Mouse (Mus musculus) lung, embryonic 14.5 days (tissue): ENCODE data around the gene Card11. TPM values are rescaled to one million over a fixed set of nuclear protein-coding genes. Genes with fewer than 3 reads are reported as not detected.
A peak's percentile ranks its signal among the peaks of the same experiment; 100 is the strongest.

Experiments used
- ATAC-seq: fragments of 200-750 bp; cut with Nextera tagmentation; 2 replicates; pipeline ENCODE4 v1.8.0; 2017; ENCODE audit warnings: mild to moderate bottlenecking, moderate TSS enrichment, moderate library complexity; ENCODE audit not compliant: insufficient read depth
- DNase-seq: peaks from one replicate; pipeline ENCODE4 v3.0.0-alpha.2; 2015
- H3K27ac ChIP-seq: fragments of 300-500 bp; sonication (generic); 2 replicates; pipeline ENCODE4 v1.5.1; 2014; ENCODE audit warnings: low read depth, mild to moderate bottlenecking, moderate library complexity
- H3K27me3 ChIP-seq: fragments of 300-500 bp; sonication (generic); 2 replicates; pipeline ENCODE4 v1.6.1; 2014; ENCODE audit warnings: low read length, control low read depth; ENCODE audit not compliant: insufficient read depth
- H3K36me3 ChIP-seq: fragments of 300-500 bp; sonication (generic); 2 replicates; pipeline ENCODE4 v1.6.1; 2014; ENCODE audit warnings: control low read depth; ENCODE audit not compliant: insufficient read depth
- H3K4me1 ChIP-seq: fragments of 300-500 bp; sonication (generic); 2 replicates; pipeline ENCODE4 v1.6.1; 2014; ENCODE audit warnings: antibody characterized with exemption, control low read depth; ENCODE audit not compliant: insufficient read depth
- H3K4me2 ChIP-seq: fragments of 300-500 bp; sonication (generic); 2 replicates; pipeline ENCODE4 v1.6.1; 2014; ENCODE audit warnings: mild to moderate bottlenecking
- H3K4me3 ChIP-seq: fragments of 300-500 bp; sonication (generic); 2 replicates; pipeline ENCODE4 v1.5.1; 2014; ENCODE audit warnings: low read depth, low read length
- H3K9ac ChIP-seq: fragments of 300-500 bp; sonication (generic); 2 replicates; pipeline ENCODE4 v1.6.1; 2014
- H3K9me3 ChIP-seq: fragments of 300-500 bp; sonication (generic); 2 replicates; pipeline ENCODE4 v1.6.1; 2016; ENCODE audit warnings: low read depth, low read length, control low read depth
- CTCF ChIP-seq: IDR thresholded peaks from 2 replicates; pipeline ENCODE4 v1.5.1; 2016; ENCODE audit warnings: antibody characterized with exemption, low read depth
- WGBS: fragments of 180-500 bp; shearing (Covaris S2); extraction: QIAGEN DNeasy Blood & Tissue Kit; methylation state at CpG from one replicate; pipeline ENCODE4 v1.1.7; 2014; 5-methylcytosine and 5-hydroxymethylcytosine counted together
- polyA plus RNA-seq: library from polyadenylated mRNA; unstranded; fragments of >200 nt; fragmentation: Nextera tagmentation; extraction: Ambion mirVana; gene quantifications from 2 replicates; pipeline ENCODE4 v1.2.1, GENCODE M21; 2014

Card11 gene
- polyA plus RNA-seq, 1 experiment from 2014 or later: 0.25 TPM

DNA sequence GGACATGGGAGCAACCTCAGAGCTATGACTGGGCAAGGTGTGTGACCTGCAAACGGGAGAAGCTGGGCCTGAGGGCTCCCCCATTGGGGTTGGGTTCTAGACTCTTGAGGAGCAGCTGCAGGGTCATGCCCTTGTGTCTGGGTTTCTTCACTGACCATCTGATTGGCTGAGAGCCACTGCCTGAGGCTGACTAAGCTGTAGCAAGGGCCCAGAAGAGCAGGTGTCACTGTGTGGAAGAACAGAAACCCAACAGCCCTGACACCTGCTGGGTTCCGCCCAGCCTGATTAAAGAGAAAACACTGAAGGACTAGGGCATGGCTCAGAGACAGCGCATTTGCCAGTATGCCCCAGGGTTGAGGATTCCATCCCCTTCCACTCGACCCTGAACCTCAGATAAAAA, 118.0 kb downstream of the Card11 start:
- WGBS: 67% methylated on average over 4 of the region's 4 CpGs
- no peak for TF ChIP-seq CTCF

DNA sequence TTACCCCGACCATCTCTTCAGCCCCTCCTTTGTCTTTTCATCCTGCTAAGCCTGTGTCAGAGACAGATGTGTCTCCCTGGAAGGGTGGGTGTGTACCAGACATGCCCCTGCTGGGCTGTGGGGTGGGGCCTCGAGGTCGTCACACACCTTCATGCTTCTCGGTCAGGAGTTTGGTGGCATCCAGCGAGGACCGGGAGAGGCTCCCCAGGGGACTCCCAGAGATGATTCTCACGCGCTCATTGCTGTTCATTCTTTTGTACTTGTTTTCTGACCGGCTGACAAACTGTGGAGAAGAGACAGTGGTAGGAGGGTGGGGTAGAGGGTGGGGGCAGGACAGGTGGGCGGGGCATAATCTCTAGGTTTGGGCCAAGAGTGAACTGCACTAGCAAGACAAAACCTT, 120.2 kb downstream of the Card11 start:
- no peak overlapping the region for H3K4me2 ChIP-seq
- H3K9ac ChIP-seq: no peak overlapping the region
- no peak overlapping the region for H3K4me3 ChIP-seq
- H3K27ac ChIP-seq: no peak overlapping the region
- no peaks in the 10 kb centered on the region for H3K27me3 ChIP-seq
- WGBS: 42% methylated on average over 10 of the region's 10 CpGs
- H3K9me3 ChIP-seq: no peaks in the 10 kb centered on the region
- no peaks in the 10 kb centered on the region for H3K36me3 ChIP-seq
- TF ChIP-seq CTCF: no peak
- DNase-seq: no peak
- no peak for ATAC-seq
- H3K4me1 ChIP-seq: no peaks in the 10 kb centered on the region

More for the DNA sequence above, 118.0 kb downstream of the Card11 start:
- H3K4me1 ChIP-seq: no peaks in the 10 kb centered on the region
- H3K9me3 ChIP-seq: no peaks in the 10 kb centered on the region
- ATAC-seq: no peak
- H3K27me3 ChIP-seq: no peaks in the 10 kb centered on the region
- no peak overlapping the region for H3K4me2 ChIP-seq
- H3K36me3 ChIP-seq: no peaks in the 10 kb centered on the region
- DNase-seq: no peak
- H3K27ac ChIP-seq: no peak overlapping the region
- H3K9ac ChIP-seq: no peak overlapping the region
- H3K4me3 ChIP-seq: no peak overlapping the region

GRCm38 (mm10) chr5:140878644-140879043, 121.7 kb downstream of the Card11 start:
- TF ChIP-seq CTCF: peak; percentile 53
- H3K27me3 ChIP-seq: no peaks in the 10 kb centered on the region
- 66% methylated on average over 6 of the region's 6 CpGs for WGBS
- no peaks in the 10 kb centered on the region for H3K36me3 ChIP-seq
- H3K4me1 ChIP-seq: no peaks in the 10 kb centered on the region
- no peak overlapping the region for H3K27ac ChIP-seq
- no peaks in the 10 kb centered on the region for H3K9me3 ChIP-seq
- no peak overlapping the region for H3K4me3 ChIP-seq
- no peak for DNase-seq
- H3K4me2 ChIP-seq: no peak overlapping the region
- H3K9ac ChIP-seq: no peak overlapping the region
- no peak for ATAC-seq

DNA sequence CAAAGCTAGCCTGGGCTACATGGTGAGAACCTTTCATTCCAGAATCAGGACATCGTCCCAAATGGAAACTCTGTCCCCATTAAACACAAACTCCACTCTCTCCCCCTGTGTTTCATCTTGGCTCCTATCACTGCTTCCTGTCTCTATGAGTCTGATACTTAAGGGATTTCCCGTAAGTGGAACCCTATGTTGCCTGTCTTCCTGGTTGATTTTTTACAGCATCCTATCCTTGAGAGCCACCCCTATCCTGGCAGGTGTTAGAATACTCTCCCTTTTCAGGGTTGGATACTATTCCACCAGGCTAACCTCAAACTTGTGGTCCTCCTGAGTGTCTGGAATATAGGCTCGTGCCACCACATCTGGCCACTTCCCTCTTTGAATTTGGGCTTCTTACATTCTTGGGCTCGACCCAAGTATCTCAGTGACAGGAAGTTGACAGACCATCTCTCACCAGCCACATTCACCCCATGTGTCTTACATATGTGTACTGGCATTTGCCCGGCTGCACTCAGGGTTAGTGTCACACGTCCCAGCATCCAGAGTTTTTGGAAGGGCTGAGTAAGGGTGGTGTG, 126.6 kb downstream of the Card11 start:
- peak overlapping the region; percentile 55; the same call in 1 of the 2 replicates for H3K4me2 ChIP-seq
- no peak for ATAC-seq
- no peak for TF ChIP-seq CTCF
- no peak overlapping the region for H3K27ac ChIP-seq
- no peaks in the 10 kb centered on the region for H3K9me3 ChIP-seq
- no peak overlapping the region for H3K9ac ChIP-seq
- WGBS: 53% methylated on average over 6 of the region's 6 CpGs
- peaks cover 17% of the 10 kb centered on the region; the same call in 1 of the 2 replicates for H3K4me1 ChIP-seq
- no peaks in the 10 kb centered on the region for H3K27me3 ChIP-seq
- H3K36me3 ChIP-seq: no peaks in the 10 kb centered on the region
- no peak for DNase-seq
- H3K4me3 ChIP-seq: no peak overlapping the region

GRCm38 (mm10) chr5:140873039-140873551, 127.3 kb downstream of the Card11 start:
- 5% methylated on average over 18 of the region's 18 CpGs for WGBS
- peaks cover 17% of the 10 kb centered on the region; the same call in 1 of the 2 replicates for H3K4me1 ChIP-seq
- TF ChIP-seq CTCF: no peak
- DNase-seq (peak; percentile 58), ATAC-seq (peak; percentile 52)
- no peaks in the 10 kb centered on the region for H3K27me3 ChIP-seq
- no peak overlapping the region for H3K9ac ChIP-seq
- H3K4me3 ChIP-seq: no peak overlapping the region
- peak overlapping the region; percentile 55 for H3K4me2 ChIP-seq
- no peaks in the 10 kb centered on the region for H3K9me3 ChIP-seq
- peak overlapping the region; percentile 60; the same call in 1 of the 2 replicates for H3K27ac ChIP-seq
- no peaks in the 10 kb centered on the region for H3K36me3 ChIP-seq

DNA sequence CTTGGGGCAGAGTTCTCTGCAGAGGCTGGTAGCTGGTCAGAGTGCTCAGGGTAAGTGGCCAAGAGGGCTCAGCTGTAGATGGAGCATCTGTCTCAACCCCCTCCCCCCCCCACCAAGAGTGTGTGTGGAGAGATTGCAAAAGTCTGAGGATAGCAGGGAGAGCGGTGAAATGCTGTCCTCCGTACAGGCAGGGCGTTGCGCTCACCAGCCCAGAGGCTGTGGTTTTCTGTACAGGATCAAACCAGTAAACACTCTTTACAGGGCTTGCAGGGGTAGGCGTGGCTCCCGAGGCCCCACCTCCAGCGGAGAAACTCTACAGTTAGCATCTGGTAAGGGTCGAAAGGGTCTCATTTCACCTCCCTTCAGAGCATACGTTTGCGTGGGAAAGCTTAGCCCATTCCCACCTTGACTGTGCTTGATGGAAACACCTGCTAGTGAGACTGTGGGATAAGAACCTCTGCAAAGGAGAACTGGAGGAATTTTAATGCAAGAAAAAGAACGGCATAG, 127.8 kb downstream of the Card11 start:
- Histone ChIP-seq H3K9me3 (no peaks in the 10 kb centered on the region), H3K27ac (peak overlapping the region; percentile 60; the same call in 1 of the 2 replicates), H3K36me3 (no peaks in the 10 kb centered on the region), H3K27me3 (no peaks in the 10 kb centered on the region), H3K4me3 (no peak overlapping the region), H3K4me2 (peak overlapping the region; percentile 55), H3K9ac (no peak overlapping the region), H3K4me1 (peaks cover 17% of the 10 kb centered on the region; the same call in 1 of the 2 replicates)
- 13% methylated on average over 11 of the region's 11 CpGs for WGBS
- peak; percentile 54; the same call in 1 of the 2 replicates for ATAC-seq
- TF ChIP-seq CTCF: no peak
- peak; percentile 57 for DNase-seq

DNA sequence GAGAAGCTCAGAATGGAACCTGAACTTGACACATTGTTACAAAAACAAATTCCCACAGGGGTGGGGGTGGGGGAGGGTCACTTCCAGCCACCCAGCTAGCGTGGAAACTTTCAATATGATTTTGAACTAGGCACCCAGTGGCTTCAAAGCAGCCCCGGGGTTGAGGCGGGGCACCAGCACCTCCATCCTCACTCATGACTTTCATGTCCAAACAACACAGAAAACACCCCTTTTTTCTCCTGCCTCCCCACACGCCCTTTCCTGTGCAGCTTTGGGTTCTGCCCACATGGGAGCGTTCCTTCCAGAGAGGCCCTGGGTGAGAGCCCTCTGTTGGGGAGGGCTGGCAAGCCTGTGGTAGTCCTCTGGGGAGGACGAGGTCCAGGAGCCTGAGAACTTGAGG, 129.1 kb downstream of the Card11 start:
- WGBS: 44% methylated on average over 6 of the region's 6 CpGs
- no peak overlapping the region for H3K9ac ChIP-seq
- TF ChIP-seq CTCF: no peak
- DNase-seq (no peak), ATAC-seq (no peak)
- H3K27ac ChIP-seq: no peak overlapping the region
- H3K4me3 ChIP-seq: no peak overlapping the region
- H3K4me2 ChIP-seq: no peak overlapping the region
- no peaks in the 10 kb centered on the region for H3K36me3 ChIP-seq
- H3K27me3 ChIP-seq: no peaks in the 10 kb centered on the region
- no peaks in the 10 kb centered on the region for H3K9me3 ChIP-seq
- peaks cover 17% of the 10 kb centered on the region; the same call in 1 of the 2 replicates for H3K4me1 ChIP-seq
